In genomic region chr14:122726456-122726855, GRCm38 (mm10) we compare ENCODE assay signal across 15 mouse cellular contexts.
"Had no signal": no experiment of that assay in that cellular context is flagged by ENCODE, and none has a peak within 500 bp of the region (broad histone marks: within the 10 kb centered on the region; RNA-seq: fewer than 3 reads in every experiment).

No protein-coding gene starts in this region.

- DNase-seq: heart, postnatal 10 days; heart, postnatal 14 days; heart, postnatal 4 days; kidney, adult 11 months; kidney, adult 18-20 months; kidney, adult 2 months; kidney, adult 8-10 months; kidney, adult 9 months; kidney, postnatal 10 days; kidney, postnatal 14 days; kidney, postnatal 25 days; kidney, postnatal 36 days; kidney, postnatal 4 days; layer of hippocampus, adult 9-11 months; layer of hippocampus, postnatal 36 days had no signal
